Mouse (Mus musculus): Measurements from ENCODE around the gene Ankmy1. TPM values are rescaled to one million over a fixed set of nuclear protein-coding genes. Genes with fewer than 3 reads are reported as not detected.
A peak's percentile ranks its signal among the peaks of the same experiment; 100 is the strongest.

Ankmy1 gene
- polyA plus RNA-seq, 1 experiment from 2014 or later: 0.61 TPM

DNA sequence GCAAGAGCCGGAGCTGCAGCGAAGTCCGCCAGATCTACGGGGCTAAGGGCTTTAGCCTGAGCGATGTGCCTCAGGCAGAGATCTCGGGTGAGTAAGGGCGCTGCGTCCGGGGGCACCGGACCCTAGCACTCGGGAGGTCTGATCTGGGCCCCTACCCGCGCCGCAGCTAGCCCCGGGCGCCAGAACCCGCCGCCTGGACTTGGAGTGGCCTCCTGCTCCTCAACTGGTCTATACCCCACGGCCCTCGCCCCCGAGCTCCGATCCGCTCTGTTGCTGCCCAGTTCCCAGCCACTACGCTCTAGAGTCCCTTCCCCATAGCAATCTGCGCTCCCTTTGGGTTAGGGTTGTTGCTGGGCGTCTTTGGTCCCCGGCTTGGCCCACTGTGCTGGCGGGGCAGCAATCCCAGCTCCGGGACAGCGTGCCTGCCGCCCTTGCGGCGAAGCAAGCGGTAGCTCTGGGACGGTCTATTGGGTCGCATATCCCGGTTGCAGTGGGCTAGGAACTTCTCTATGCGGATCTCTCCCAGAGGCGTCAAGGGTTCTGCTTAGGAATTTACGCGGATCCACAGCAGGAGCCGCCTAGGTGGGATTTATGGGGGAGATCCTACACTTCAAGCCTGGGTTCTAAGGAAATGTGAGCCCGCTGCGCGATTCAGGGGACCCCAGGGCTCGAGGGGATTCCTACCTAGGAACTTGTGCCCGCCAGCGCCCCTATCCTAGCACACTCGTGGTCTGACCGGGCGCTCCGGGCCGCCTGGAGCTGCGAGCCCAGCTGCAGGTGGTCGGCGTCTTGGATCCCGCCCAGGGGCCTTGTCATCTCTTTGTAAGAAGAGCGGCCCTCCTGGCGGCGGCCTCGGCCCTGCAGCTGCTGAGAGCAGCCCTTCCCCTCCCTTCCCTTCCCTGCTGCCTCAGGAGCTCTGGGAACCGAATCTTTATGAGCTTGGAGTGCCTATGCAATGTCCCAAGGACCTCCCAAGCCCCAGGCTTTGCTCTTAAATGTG is 70.4 kb downstream of the Ankmy1 start:
- H3K27ac ChIP-seq (replicated peaks): peak overlapping the region; percentile 93
- H3K4me1 ChIP-seq (replicated peaks): peaks cover 47% of the 10 kb centered on the region
- H3K4me3 ChIP-seq: peak overlapping the region; percentile 92
- under 1% methylated on average over 58 of the region's 62 CpGs for WGBS
- H3K27me3 ChIP-seq: 0 out of 2 replicates have a peak, but pooled peaks cover 8% of the 10 kb centered on the region
- H3K9me3 ChIP-seq: no peaks in the 10 kb centered on the region
- H3K9ac ChIP-seq: peak overlapping the region; percentile 97
- H3K4me2 ChIP-seq: peak overlapping the region; percentile 85
- peak; percentile 7; the same call in 1 of the 2 replicates for ATAC-seq (ENCODE audit: low FRiP score, low read depth)
- H3K36me3 ChIP-seq: no peaks in the 10 kb centered on the region

DNA sequence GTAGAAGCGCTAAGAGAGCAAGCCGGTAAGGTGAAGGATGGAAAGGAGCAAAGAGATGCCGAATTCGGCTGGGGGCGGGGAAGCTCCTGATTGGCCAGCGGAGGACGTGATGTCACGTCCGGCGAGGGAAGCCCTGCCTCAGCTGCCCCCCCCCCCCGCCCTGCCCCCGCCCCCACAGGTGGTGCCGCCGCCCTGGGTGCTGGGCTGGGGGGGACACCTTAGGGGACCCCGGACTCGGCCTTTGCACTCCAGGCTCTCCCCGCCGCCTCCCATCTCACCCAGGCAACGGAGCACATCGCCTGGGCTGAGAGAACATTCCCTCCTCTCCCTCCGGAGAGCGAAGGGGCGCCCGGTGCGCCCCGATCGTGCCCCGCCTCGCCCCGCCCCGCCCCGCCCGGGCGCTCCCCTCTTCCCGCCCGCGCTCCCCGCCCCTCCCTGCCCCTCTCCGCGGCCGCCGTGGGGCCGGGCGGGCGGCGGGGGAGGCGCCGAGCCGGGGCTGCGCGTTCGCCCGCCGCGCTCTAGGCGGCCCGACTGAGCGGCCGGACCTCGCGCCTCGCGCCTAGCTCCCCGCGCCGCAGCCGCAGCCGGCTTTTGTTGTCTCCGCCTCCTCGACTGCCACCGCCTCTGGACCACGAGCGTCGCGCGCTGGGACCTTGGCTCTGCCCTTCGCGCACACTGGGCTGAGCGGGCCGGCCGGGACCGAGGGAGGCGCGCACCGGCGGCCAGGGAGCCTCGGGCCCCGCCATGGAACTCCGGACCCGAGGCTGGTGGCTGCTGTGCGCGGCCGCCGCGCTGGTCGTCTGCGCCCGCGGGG is 71.3 kb downstream of the Ankmy1 start, which contains the start of gene Gpc1:
Gene Gpc1 (plus strand): TSS at position 458 of the 814 bp plus-strand sequence.
- H3K4me2 ChIP-seq: peak within 1 kb of the TSS; percentile 85
- H3K9me3 ChIP-seq: no peaks in the 10 kb centered on the region
- H3K36me3 ChIP-seq: no peaks in the 10 kb centered on the region
- H3K27me3 ChIP-seq: 0 out of 2 replicates have a peak, but pooled peaks cover 8% of the 10 kb centered on the region
- peaks cover 42% of the 10 kb centered on the region for H3K4me1 ChIP-seq (replicated peaks)
- H3K4me3 ChIP-seq: peak within 1 kb of the TSS; percentile 92
- H3K9ac ChIP-seq: peak within 1 kb of the TSS; percentile 97
- 2% methylated on average over 39 of the region's 99 CpGs for WGBS
- H3K27ac ChIP-seq (replicated peaks): peak within 1 kb of the TSS; percentile 93
- ATAC-seq (ENCODE audit: low FRiP score, low read depth): peak; percentile 85

DNA sequence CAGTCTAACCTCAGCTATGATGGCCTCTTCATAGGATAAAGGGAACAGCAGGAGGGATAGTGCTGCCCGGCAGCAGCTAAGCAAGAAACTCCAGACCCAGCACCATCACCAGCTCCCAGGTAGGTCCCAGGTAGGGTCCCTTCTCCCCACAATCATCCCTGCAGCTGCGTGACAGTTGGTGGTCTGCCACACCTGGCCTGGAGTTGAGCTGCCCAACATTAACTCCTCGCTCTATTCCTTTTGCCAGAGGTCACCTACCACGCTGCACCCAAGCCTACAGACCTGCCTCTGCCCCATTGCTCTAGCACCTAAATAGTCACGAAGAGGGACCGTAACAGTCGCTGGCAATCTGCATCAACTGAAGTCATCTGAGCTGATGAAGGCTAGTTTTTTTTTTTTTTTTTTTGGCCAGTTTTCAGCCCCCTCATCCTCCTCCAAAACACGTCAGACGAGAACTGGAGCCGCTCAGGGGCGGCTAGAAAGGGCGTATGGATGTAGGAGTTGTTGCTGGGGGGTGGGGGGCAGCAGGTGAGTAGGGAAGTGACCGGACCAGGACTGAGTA is 72.0 kb downstream of the Ankmy1 start:
- Histone ChIP-seq H3K27ac (replicated peaks) (peak overlapping the region; percentile 93), H3K4me1 (replicated peaks) (peaks cover 42% of the 10 kb centered on the region), H3K36me3 (no peaks in the 10 kb centered on the region), H3K4me2 (peak overlapping the region; percentile 85), H3K9ac (peak overlapping the region; percentile 97), H3K9me3 (no peaks in the 10 kb centered on the region), H3K4me3 (peak overlapping the region; percentile 92), H3K27me3 (0 out of 2 replicates have a peak, but pooled peaks cover 8% of the 10 kb centered on the region)
- WGBS: 5% methylated on average over 13 of the region's 13 CpGs
- no peak for ATAC-seq (ENCODE audit: low FRiP score, low read depth)

DNA sequence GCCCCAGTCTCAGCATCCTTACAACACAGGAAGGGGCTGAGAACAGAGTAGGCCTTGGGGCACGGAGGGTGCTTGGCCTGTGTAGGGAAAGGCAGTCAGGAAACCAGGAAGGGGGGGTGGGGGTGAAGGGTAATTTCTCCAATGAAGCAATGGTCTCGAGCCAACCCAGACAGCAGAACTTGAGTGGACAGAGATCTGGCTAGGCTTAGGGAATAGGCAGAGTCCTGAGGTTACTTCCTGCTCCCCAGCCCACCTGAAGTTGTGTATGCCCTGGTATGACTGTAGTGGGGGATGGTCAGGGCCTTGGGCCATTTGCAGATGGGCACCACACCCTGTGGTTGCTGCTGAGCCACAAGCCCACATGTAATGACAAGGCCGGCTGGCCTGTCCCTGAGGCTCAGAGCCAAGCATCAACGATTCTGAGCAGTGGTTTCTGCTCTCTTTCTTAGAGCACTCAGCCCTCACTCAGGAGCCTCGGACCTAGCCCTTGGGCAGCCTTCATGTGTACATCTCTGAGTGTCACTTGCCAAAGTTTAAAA is 86.9 kb downstream of the Ankmy1 start:
- no peak overlapping the region for H3K4me3 ChIP-seq
- H3K9me3 ChIP-seq: no peaks in the 10 kb centered on the region
- H3K4me2 ChIP-seq: no peak overlapping the region
- no peaks in the 10 kb centered on the region for H3K4me1 ChIP-seq (replicated peaks)
- no peaks in the 10 kb centered on the region for H3K27me3 ChIP-seq
- no peak overlapping the region for H3K27ac ChIP-seq (replicated peaks)
- ATAC-seq (ENCODE audit: low FRiP score, low read depth): no peak
- no peak overlapping the region for H3K9ac ChIP-seq
- WGBS: 78% methylated on average over 5 of the region's 5 CpGs
- no peaks in the 10 kb centered on the region for H3K36me3 ChIP-seq

DNA sequence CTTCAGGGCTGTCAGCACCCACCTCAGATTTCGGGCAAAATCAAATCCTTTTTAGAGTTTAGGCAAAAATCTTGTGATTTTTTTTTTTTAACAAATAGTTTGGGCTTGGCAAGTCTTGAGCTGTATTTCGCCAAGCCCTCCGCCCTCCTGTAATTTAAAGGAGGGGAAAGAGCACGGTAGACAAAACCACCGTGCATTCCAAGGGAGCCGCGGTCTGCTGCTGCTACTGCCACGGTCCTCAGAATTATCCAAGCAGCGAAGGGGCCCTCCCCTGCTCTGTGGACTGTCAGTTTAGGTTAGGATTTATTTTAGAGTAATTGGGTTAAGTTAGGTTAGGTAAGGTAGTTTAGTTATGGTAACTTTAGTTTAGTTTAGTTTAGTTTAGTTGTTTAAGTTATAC is 87.6 kb downstream of the Ankmy1 start:
- no peak for ATAC-seq (ENCODE audit: low FRiP score, low read depth)
- no peak overlapping the region for H3K4me2 ChIP-seq
- WGBS: 58% methylated on average over 9 of the region's 9 CpGs
- no peaks in the 10 kb centered on the region for H3K27me3 ChIP-seq
- H3K4me3 ChIP-seq: no peak overlapping the region
- no peak overlapping the region for H3K9ac ChIP-seq
- no peaks in the 10 kb centered on the region for H3K9me3 ChIP-seq
- no peaks in the 10 kb centered on the region for H3K36me3 ChIP-seq
- H3K4me1 ChIP-seq (replicated peaks): no peaks in the 10 kb centered on the region
- H3K27ac ChIP-seq (replicated peaks): no peak overlapping the region

DNA sequence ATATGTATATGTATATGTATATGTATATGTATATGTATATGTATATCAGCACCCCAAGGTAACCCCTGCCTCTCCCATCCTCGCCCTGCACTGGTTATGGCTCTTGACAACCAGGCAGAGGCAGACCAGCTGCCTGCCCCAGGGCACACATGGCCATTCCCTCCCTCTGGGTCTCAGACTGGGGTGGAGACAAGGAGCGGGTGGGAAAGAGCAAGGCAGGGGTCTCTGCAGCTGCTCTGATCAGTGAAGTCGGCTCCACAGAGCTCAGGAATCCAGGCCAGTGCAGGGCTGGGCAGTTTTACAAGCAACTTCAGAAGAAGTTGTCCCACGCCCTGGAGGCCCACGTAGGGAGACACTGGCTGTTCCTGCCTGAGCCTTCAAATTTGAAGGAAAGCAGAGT is 88.4 kb downstream of the Ankmy1 start:
- WGBS: 83% methylated on average over 5 of the region's 5 CpGs
- ATAC-seq (ENCODE audit: low FRiP score, low read depth): no peak
- Histone ChIP-seq H3K27ac (replicated peaks) (no peak overlapping the region), H3K9ac (no peak overlapping the region), H3K27me3 (no peaks in the 10 kb centered on the region), H3K36me3 (no peaks in the 10 kb centered on the region), H3K4me3 (no peak overlapping the region), H3K4me1 (replicated peaks) (no peaks in the 10 kb centered on the region), H3K4me2 (no peak overlapping the region), H3K9me3 (no peaks in the 10 kb centered on the region)

MicroRNAs encoded within 50 kb of the gene (microRNA counts, 519-probe panel; counts per million panel counts)
- 4,308 counts per million, percentile 89 among the panel's probes with 10 or more counts for microRNA mmu-miR-149

Small RNA genes within 50 kb of the gene (microRNA-seq; reads per million reads assigned to microRNA genes)
- 21,232 reads per million, percentile 98 among the genes with 10 or more reads in this experiment for gene Mir149

Other genes with a start within 250 kb of the Ankmy1 start
- gene Gpc1, start 71.3 kb downstream of the Ankmy1 start, polyA plus RNA-seq (2015; fragmentation: Nextera tagmentation; extraction: Ambion mirVana): 64.5 and 71.2 TPM in 2 replicates
- gene Dusp28, start 4.1 kb upstream of the Ankmy1 start, polyA plus RNA-seq (2015; fragmentation: Nextera tagmentation; extraction: Ambion mirVana): 16.6 and 17.3 TPM in 2 replicates
- gene Rnpepl1, start 7.9 kb upstream of the Ankmy1 start, polyA plus RNA-seq (2015; fragmentation: Nextera tagmentation; extraction: Ambion mirVana): 30.4 and 36.2 TPM in 2 replicates
- 59.2 and 62.3 TPM in 2 replicates for gene Capn10, start 31.5 kb upstream of the Ankmy1 start, polyA plus RNA-seq (2015; fragmentation: Nextera tagmentation; extraction: Ambion mirVana)
- 0.54 and 0.79 TPM in 2 replicates for gene Gpr35, start 48.0 kb upstream of the Ankmy1 start, polyA plus RNA-seq (2015; fragmentation: Nextera tagmentation; extraction: Ambion mirVana)
- gene Aqp12, start 103.4 kb upstream of the Ankmy1 start, polyA plus RNA-seq (2015; fragmentation: Nextera tagmentation; extraction: Ambion mirVana): not detected in 2 replicates
- gene Kif1a, start 199.0 kb upstream of the Ankmy1 start, polyA plus RNA-seq (2015; fragmentation: Nextera tagmentation; extraction: Ambion mirVana): 456 and 490 TPM in 2 replicates
- gene Agxt, start 232.3 kb upstream of the Ankmy1 start, polyA plus RNA-seq (2015; fragmentation: Nextera tagmentation; extraction: Ambion mirVana): not detected in 2 replicates